Mouse (Mus musculus): Measurements from ENCODE around the gene Ing2.

- no peak for TF ChIP-seq CTCF (IDR thresholded peaks at IDR 0.05; ENCODE audit: extremely low read depth, insufficient read depth, low read length)
- no peak for TF ChIP-seq POLR2A (IDR thresholded peaks at IDR 0.05; ENCODE audit: extremely low read depth, insufficient read depth, low read length)
Observed at GRCm38 (mm10) chr8:47683994-47684393, 8.6 kb upstream of the Ing2 start.

Measured in cortical plate, adult 2 months (tissue).